Mouse (Mus musculus) liver, adult 2 months (tissue): Measurements from ENCODE around the gene Hist1h2ac. TPM values are rescaled to one million over a fixed set of nuclear protein-coding genes. Genes with fewer than 3 reads are reported as not detected.
"Not testable (repeated sequence)": the region's sequence is repeated elsewhere in the genome, so short reads cannot be mapped to it uniquely, and the experiment has no call there.

Source experiments
- DNase-seq: peaks from one replicate; pipeline ENCODE4 v3.0.0-alpha.2; 2011; ENCODE audit warnings: low read depth, low spot score; ENCODE audit errors: extremely low read depth
- H3K27ac ChIP-seq: fragments of 200-500 bp; replicated peaks from 2 replicates; pipeline ENCODE4 v1.5.1; 2012; ENCODE audit warnings: low read depth, mild to moderate bottlenecking, control low read depth, inconsistent platforms, low read length; ENCODE audit not compliant: insufficient read depth
- H3K27me3 ChIP-seq: fragments of 200-500 bp; 2 replicates; pipeline ENCODE4 v1.6.1; 2012; ENCODE audit warnings: mild to moderate bottlenecking, moderate library complexity, low read length, inconsistent platforms; ENCODE audit not compliant: control insufficient read depth, insufficient read depth
- H3K36me3 ChIP-seq: fragments of 200-500 bp; 2 replicates; pipeline ENCODE4 v1.6.1; 2012; ENCODE audit warnings: low read length, inconsistent platforms; ENCODE audit not compliant: control insufficient read depth, insufficient read depth
- H3K4me1 ChIP-seq: fragments of 200-500 bp; 2 replicates; pipeline ENCODE4 v1.6.1; 2011; ENCODE audit warnings: low read length; ENCODE audit not compliant: control insufficient read depth, insufficient read depth
- H3K4me3 ChIP-seq: fragments of 200-500 bp; 2 replicates; pipeline ENCODE4 v1.5.1; 2011; ENCODE audit warnings: low read depth, mild to moderate bottlenecking, control low read depth, low read length, moderate library complexity; ENCODE audit not compliant: insufficient read depth
- H3K79me2 ChIP-seq: fragments of 200-500 bp; 2 replicates; pipeline ENCODE4 v1.6.1; 2012; ENCODE audit warnings: inconsistent platforms, mild to moderate bottlenecking, low read length, moderate library complexity; ENCODE audit not compliant: control insufficient read depth, insufficient read depth
- H3K9ac ChIP-seq: fragments of 200-500 bp; 2 replicates; pipeline ENCODE4 v1.6.1; 2012; ENCODE audit warnings: low read depth, mild to moderate bottlenecking, control low read depth, inconsistent platforms, low read length
- CTCF ChIP-seq: fragments of 200-500 bp; IDR thresholded peaks from 2 replicates; pipeline ENCODE4 v1.5.1; 2011; ENCODE audit warnings: low read depth, low read length, control low read depth
- POLR2A ChIP-seq: fragments of 200-500 bp; IDR thresholded peaks from 2 replicates; pipeline ENCODE4 v1.6.1; 2011; ENCODE audit warnings: low read length, control low read depth; ENCODE audit not compliant: insufficient read depth; ENCODE audit errors: extremely low read depth
- WGBS: fragments of 180-500 bp; shearing (Covaris S2); methylation state at CpG from one replicate; pipeline ENCODE4 v1.1.7; 2018; 5-methylcytosine and 5-hydroxymethylcytosine counted together
- polyA plus RNA-seq: library from polyadenylated mRNA; depleted of rRNA; stranded (reverse); fragments of >200 nt; gene quantifications from 2 replicates; pipeline ENCODE4 v1.2.3, GENCODE M21; 2012
- total RNA-seq: library from RNA; depleted of rRNA; stranded (reverse); fragments of >200 nt; gene quantifications from 2 replicates; pipeline ENCODE4 v1.2.3, GENCODE M21; 2014

The Hist1h2ac gene
- total and polyA plus RNA-seq, 2 experiments, result 0.22 to 4.9 TPM

DNA sequence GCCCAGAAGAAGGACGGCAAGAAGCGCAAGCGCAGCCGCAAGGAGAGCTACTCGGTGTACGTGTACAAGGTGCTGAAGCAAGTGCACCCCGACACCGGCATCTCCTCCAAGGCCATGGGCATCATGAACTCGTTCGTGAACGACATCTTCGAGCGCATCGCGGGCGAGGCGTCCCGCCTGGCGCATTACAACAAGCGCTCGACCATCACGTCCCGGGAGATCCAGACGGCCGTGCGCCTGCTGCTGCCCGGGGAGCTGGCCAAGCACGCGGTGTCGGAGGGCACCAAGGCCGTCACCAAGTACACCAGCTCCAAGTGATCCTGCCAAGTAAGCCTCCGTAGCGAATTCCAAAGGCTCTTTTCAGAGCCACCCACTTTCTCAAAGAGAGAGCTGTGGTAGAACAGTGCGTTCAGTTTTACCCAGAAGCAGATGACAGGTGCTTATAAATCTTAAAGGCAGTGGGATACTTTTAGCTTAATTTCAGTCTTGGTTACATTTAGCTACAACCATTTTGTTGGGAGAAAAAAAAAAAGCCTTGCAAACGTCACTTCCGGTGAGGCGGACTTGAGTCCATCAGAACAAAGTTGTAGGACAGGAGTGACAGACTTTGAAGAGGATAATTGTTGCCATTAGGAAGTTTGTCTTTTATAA lies 672 bp upstream of the Hist1h2ac start:
- WGBS, result under 1% methylated on average over 15 of the region's 37 CpGs
- not testable (repeated sequence) for H3K79me2 ChIP-seq, H3K27me3 ChIP-seq, H3K36me3 ChIP-seq
- H3K9ac ChIP-seq, result peak overlapping the region; percentile 80
- peak overlapping the region; percentile 85 for H3K27ac ChIP-seq
- peak overlapping the region; percentile 80 for H3K4me3 ChIP-seq
- H3K4me1 ChIP-seq, result peaks cover 13% of the 10 kb centered on the region; the same call in 1 of the 2 replicates
- peak; percentile 81 for DNase-seq
- 0 out of 2 replicates have a peak, but pooled peaks have one; percentile 0 for TF ChIP-seq POLR2A

- Histone ChIP-seq H3K4me3 (peak overlapping the region; percentile 89; the same call in 1 of the 2 replicates), H3K4me1 (peaks cover 11% of the 10 kb centered on the region; the same call in 1 of the 2 replicates), H3K27ac (peak overlapping the region; percentile 43; the same call in 1 of the 2 replicates), H3K9ac (peak overlapping the region; percentile 87)
- not testable (repeated sequence) for DNase-seq, H3K36me3 ChIP-seq, H3K79me2 ChIP-seq, H3K27me3 ChIP-seq
- WGBS, result 16% methylated on average over 16 of the region's 30 CpGs
Observed at GRCm38 (mm10) chr13:23682947-23683754, 597 bp downstream of the Hist1h2ac start.

DNA sequence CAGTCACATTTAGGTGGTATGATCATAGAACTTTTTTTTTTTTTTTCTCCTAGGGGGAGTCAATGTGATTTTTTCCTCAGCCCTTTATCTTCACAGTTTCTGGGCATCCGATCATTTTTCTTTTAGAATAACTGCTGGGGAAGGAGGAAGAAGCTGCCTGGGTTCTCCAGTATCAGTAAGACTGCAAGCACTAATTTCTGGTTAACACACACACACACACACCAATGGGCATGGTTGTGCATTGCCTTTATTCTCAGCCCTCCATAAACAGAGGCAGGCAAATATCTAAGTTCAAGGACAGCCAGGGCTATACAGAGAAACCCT lies 1.2 kb downstream of the Hist1h2ac start:
- H3K27me3 ChIP-seq, result no peaks in the 10 kb centered on the region
- no peak for TF ChIP-seq CTCF
- no peak for TF ChIP-seq POLR2A
- H3K4me3 ChIP-seq, result no peak overlapping the region
- H3K4me1 ChIP-seq, result peaks cover 10% of the 10 kb centered on the region; the same call in 1 of the 2 replicates
- no peaks in the 10 kb centered on the region for H3K79me2 ChIP-seq
- 78% methylated on average over 1 of the region's 1 CpGs for WGBS
- H3K27ac ChIP-seq, result no peak overlapping the region
- no peaks in the 10 kb centered on the region for H3K36me3 ChIP-seq
- no peak for DNase-seq
- no peak overlapping the region for H3K9ac ChIP-seq

GRCm38 (mm10) chr13:23681990-23682582 lies 1.7 kb downstream of the Hist1h2ac start:
- H3K79me2 ChIP-seq, result no peaks in the 10 kb centered on the region
- TF ChIP-seq CTCF (no peak), POLR2A (no peak)
- no peak overlapping the region for H3K27ac ChIP-seq
- no peak overlapping the region for H3K4me3 ChIP-seq
- H3K4me1 ChIP-seq, result peaks cover 5% of the 10 kb centered on the region; the same call in 1 of the 2 replicates
- no peaks in the 10 kb centered on the region for H3K27me3 ChIP-seq
- no peaks in the 10 kb centered on the region for H3K36me3 ChIP-seq
- 92% methylated on average over 6 of the region's 6 CpGs for WGBS
- H3K9ac ChIP-seq, result no peak overlapping the region
- DNase-seq, result no peak

GRCm38 (mm10) chr13:23662536-23662935 lies 21.2 kb downstream of the Hist1h2ac start:
- Histone ChIP-seq H3K27me3 (no peaks in the 10 kb centered on the region), H3K27ac (no peak overlapping the region)

More at GRCm38 (mm10) chr13:23662536-23662935, 21.2 kb downstream of the Hist1h2ac start:
- H3K4me1 ChIP-seq, result no peaks in the 10 kb centered on the region
- no peak for DNase-seq
- 74% methylated on average over 3 of the region's 3 CpGs for WGBS
- no peak for TF ChIP-seq CTCF
- no peak for TF ChIP-seq POLR2A
- no peaks in the 10 kb centered on the region for H3K36me3 ChIP-seq
- H3K79me2 ChIP-seq, result no peaks in the 10 kb centered on the region
- H3K9ac ChIP-seq, result no peak overlapping the region
- H3K4me3 ChIP-seq, result no peak overlapping the region
